Mouse (Mus musculus) spleen, adult 2 months (tissue): ENCODE measurements around the gene Lancl1.

ENCODE experiments used
- CTCF ChIP-seq: fragments of 200-500 bp; IDR thresholded peaks from 2 replicates; pipeline ENCODE4 v1.5.1; 2011; ENCODE audit warnings: mild to moderate bottlenecking, inconsistent platforms; ENCODE audit not compliant: insufficient read depth, insufficient read length, insufficient replicate concordance; ENCODE audit errors: extremely low read depth
- POLR2A ChIP-seq: fragments of 200-500 bp; IDR thresholded peaks from 2 replicates; pipeline ENCODE4 v1.6.1; 2011; ENCODE audit warnings: low read depth, low read length, inconsistent platforms

- no peak for TF ChIP-seq CTCF
- no peak for TF ChIP-seq POLR2A
These were observed 1.5 kb downstream of the Lancl1 start for GRCm38 (mm10) chr1:67037198-67037597.
